In the genomic region with DNA sequence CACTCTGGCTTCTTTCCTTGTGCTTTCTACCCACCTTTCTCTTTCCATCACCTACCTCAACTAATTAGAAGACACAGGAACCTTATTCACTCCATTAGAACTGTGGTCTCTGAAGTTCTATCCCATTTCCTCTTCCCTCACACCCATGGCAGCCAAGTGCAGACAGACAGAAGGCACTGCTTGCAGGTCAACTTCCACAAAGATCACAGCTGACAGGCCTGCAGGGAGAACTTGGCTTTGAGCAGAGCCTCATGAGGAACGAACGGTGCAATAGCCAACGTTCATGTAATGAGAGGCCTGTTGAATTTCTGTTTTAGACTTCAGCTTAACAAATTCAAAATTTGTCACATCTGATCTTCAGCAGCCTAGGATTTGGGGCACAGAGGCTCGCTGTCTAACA, we compare ENCODE assay signal across 24 mouse cellular contexts.
DNase-seq lines count a peak whose midpoint lies in the region; ATAC-seq and TF ChIP-seq lines count a peak whose summit lies in the region.
"Had no signal": no experiment of that assay in that cellular context is flagged by ENCODE, and none has a peak within 500 bp of the region (broad histone marks: within the 10 kb centered on the region; RNA-seq: fewer than 3 reads in every experiment).

No protein-coding gene starts in this region.

- H3K4me1 ChIP-seq in kidney, adult 2 months (ENCODE audit: control insufficient read depth, insufficient read depth, low read length), result peaks cover 26% of the 10 kb centered on the region
- peaks cover 53% of the 10 kb centered on the region for H3K4me1 ChIP-seq in liver, embryonic 13.5 days (replicated peaks)
- H3K4me1 ChIP-seq in stomach, embryonic 16.5 days (ENCODE audit: control insufficient read depth, insufficient read depth, low read length), result no peaks in the 10 kb centered on the region
- H3K4me1 ChIP-seq: forebrain, embryonic 13.5 days; midbrain, embryonic 10.5 days; midbrain, embryonic 15.5 days; neural tube, embryonic 15.5 days; stomach, embryonic 15.5 days had no signal

- no peaks in the 10 kb centered on the region for H3K27me3 ChIP-seq in kidney, adult 2 months (replicated peaks; ENCODE audit: control insufficient read depth, insufficient read depth, low read length)
- peaks cover 14% of the 10 kb centered on the region for H3K27me3 ChIP-seq in liver, embryonic 13.5 days
- H3K27me3 ChIP-seq in stomach, embryonic 16.5 days (ENCODE audit: control insufficient read depth, insufficient read depth, low read length), result no peaks in the 10 kb centered on the region
- H3K27me3 ChIP-seq: forebrain, embryonic 13.5 days; heart, embryonic 15.5 days; midbrain, embryonic 15.5 days; neural tube, embryonic 15.5 days; stomach, embryonic 15.5 days had no signal

- peak overlapping the region; percentile 71 for H3K27ac ChIP-seq in kidney, adult 2 months (ENCODE audit: insufficient read depth, low read depth, low read length)
- peak overlapping the region; percentile 90; the same call in 1 of the 2 replicates for H3K27ac ChIP-seq in liver, embryonic 13.5 days
- H3K27ac ChIP-seq in stomach, embryonic 16.5 days (ENCODE audit: low read length), result peak overlapping the region; percentile 21; the same call in 1 of the 2 replicates
- no peak overlapping the region for H3K27ac ChIP-seq in left cerebral cortex, adult 2 months
- H3K27ac ChIP-seq: forebrain, embryonic 13.5 days; heart, embryonic 10.5 days; heart, embryonic 15.5 days; midbrain, embryonic 10.5 days; midbrain, embryonic 15.5 days; neural tube, embryonic 15.5 days had no signal

- H3K9ac ChIP-seq in liver, embryonic 13.5 days, result no peak overlapping the region
- H3K9ac ChIP-seq in stomach, embryonic 16.5 days (ENCODE audit: low read length), result no peak overlapping the region
- H3K9ac ChIP-seq: forebrain, embryonic 13.5 days; heart, embryonic 15.5 days; lung, embryonic 14.5 days; midbrain, embryonic 15.5 days; neural tube, embryonic 15.5 days; stomach, embryonic 15.5 days had no signal

- intact Hi-C loops in left cerebral cortex, adult 2 months (cut with DNase I), result no loop called here

- DNase-seq in kidney, adult 2 months, result peak; percentile 59
- DNase-seq in kidney, postnatal 4 days, result no peak
- DNase-seq in liver, embryonic 13.5 days, result no peak
- no peak for DNase-seq in liver
- DNase-seq in kidney, postnatal 25 days, result peak; percentile 26 to 57
- no peak for DNase-seq in left cerebral cortex, adult 2 months (ENCODE audit: extremely low spot score in 1 of 2, low spot score in 2 of 2)
- DNase-seq: B cell, adult 2 months; cerebellum, adult 18-20 months; gastrocnemius, postnatal 14 days; left cerebral cortex, postnatal 4 days; lung, embryonic 14.5 days; lung, postnatal 14 days; right cerebral cortex, postnatal 25 days; thymus, adult 18-20 months; thymus, postnatal 25 days had no signal

- no peak for ATAC-seq in liver, embryonic 13.5 days (ENCODE audit: low read depth)
- no peak for ATAC-seq in stomach, embryonic 16.5 days (ENCODE audit: insufficient read depth, low FRiP score)
- ATAC-seq: forebrain, embryonic 13.5 days; hindbrain, embryonic 16.5 days; midbrain, embryonic 15.5 days had no signal

- no peaks in the 10 kb centered on the region for H3K9me3 ChIP-seq in liver, embryonic 13.5 days (replicated peaks)
- no peaks in the 10 kb centered on the region for H3K9me3 ChIP-seq in stomach, embryonic 16.5 days (replicated peaks; ENCODE audit: control insufficient read depth, low read length)
- H3K9me3 ChIP-seq: forebrain, embryonic 13.5 days; heart, embryonic 10.5 days; heart, embryonic 15.5 days; midbrain, embryonic 10.5 days; midbrain, embryonic 15.5 days; neural tube, embryonic 15.5 days; stomach, embryonic 15.5 days had no signal

- TF ChIP-seq POLR2A in kidney, adult 2 months (IDR thresholded peaks at IDR 0.05; ENCODE audit: low read depth, low read length), result no peak

- 70% methylated on average over 4 of the region's 4 CpGs for WGBS in kidney, adult 2 months
- WGBS in liver, embryonic 13.5 days (ENCODE audit: insufficient replicate concordance), result 59% methylated on average over 4 of the region's 4 CpGs
- WGBS in stomach, embryonic 16.5 days, result 82% methylated on average over 4 of the region's 4 CpGs

- H3K4me3 ChIP-seq in kidney, adult 2 months (ENCODE audit: insufficient read depth, low read depth, low read length), result no peak overlapping the region
- H3K4me3 ChIP-seq in liver, embryonic 13.5 days (replicated peaks), result no peak overlapping the region
- no peak overlapping the region for H3K4me3 ChIP-seq in stomach, embryonic 16.5 days (replicated peaks; ENCODE audit: low read length)
- H3K4me3 ChIP-seq in left cerebral cortex, adult 2 months, result no peak overlapping the region
- H3K4me3 ChIP-seq: forebrain, embryonic 13.5 days; heart, embryonic 10.5 days; heart, embryonic 15.5 days; midbrain, embryonic 10.5 days; midbrain, embryonic 15.5 days; neural tube, embryonic 15.5 days; stomach, embryonic 15.5 days had no signal

- no peak for TF ChIP-seq CTCF in kidney, adult 2 months (conservative IDR thresholded peaks at IDR 0.05; ENCODE audit: insufficient read depth, insufficient read length, low read depth, low read length)
- no peak for TF ChIP-seq CTCF in left cerebral cortex, adult 2 months (IDR thresholded peaks at IDR 0.05)

- H3K36me3 ChIP-seq in kidney, adult 2 months (ENCODE audit: control insufficient read depth, insufficient read depth, low read length), result no peaks in the 10 kb centered on the region
- H3K36me3 ChIP-seq in liver, embryonic 13.5 days, result no peaks in the 10 kb centered on the region
- H3K36me3 ChIP-seq in stomach, embryonic 16.5 days (ENCODE audit: control insufficient read depth, insufficient read depth, low read length), result no peaks in the 10 kb centered on the region
- H3K36me3 ChIP-seq: heart, embryonic 10.5 days; heart, embryonic 15.5 days; midbrain, embryonic 10.5 days; midbrain, embryonic 15.5 days; neural tube, embryonic 15.5 days; stomach, embryonic 15.5 days had no signal

- no peak overlapping the region for H3K4me2 ChIP-seq in liver, embryonic 13.5 days
- no peak overlapping the region for H3K4me2 ChIP-seq in stomach, embryonic 16.5 days (ENCODE audit: low read depth, low read length)
- H3K4me2 ChIP-seq: forebrain, embryonic 13.5 days; heart, embryonic 15.5 days; lung, embryonic 14.5 days; midbrain, embryonic 15.5 days; neural tube, embryonic 15.5 days; stomach, embryonic 15.5 days had no signal

Comparison
In these comparisons a context has a peak if more than half of its experiments do, and no peak if none do; other contexts are left out.
1. DNase-seq: peak in kidney, adult 2 months (single experiment) and kidney, postnatal 25 days (2 of 2); none in kidney, postnatal 4 days (0 of 2), liver, embryonic 13.5 days (single experiment), liver (single experiment) and left cerebral cortex, adult 2 months (0 of 2).